Mouse (Mus musculus) neutrophil, adult 65 days (primary cell): Measurements from ENCODE around the gene Ang5. TPM values are rescaled to one million over a fixed set of nuclear protein-coding genes. Genes with fewer than 3 reads are reported as not detected.

Source experiments
- total RNA-seq: library from RNA; stranded (reverse); gene quantifications from 2 replicates; pipeline ENCODE4 v1.2.4, GENCODE M21; 2023

Ang5 gene
- not detected in 2 replicates for total RNA-seq

GRCm38 (mm10) chr14:43956769-43957168 lies at the start of gene Ang5:
Gene Ang5 (plus strand): TSS chr14:43957069.

GRCm38 (mm10) chr14:43923459-43923858 lies 33.4 kb upstream of the Ang5 start, which contains the start of gene Ear10:
Gene Ear10 (minus strand): TSS chr14:43923559.

GRCm38 (mm10) chr14:43924688-43925403 lies 32.0 kb upstream of the Ang5 start, which contains the start of gene Gm8113:
Gene Gm8113 (plus strand): TSS chr14:43925390.

GRCm38 (mm10) chr14:44002169-44002568 lies 45.3 kb downstream of the Ang5 start, which contains the start of gene Ang6:
Gene Ang6 (minus strand): TSS chr14:44002269.

Other genes starting within 250 kb of the Ang5 start
- gene Gm16506, start 229.6 kb upstream of the Ang5 start, total RNA-seq, result not detected in 2 replicates
- not detected in 2 replicates for gene Gm6526, start 209.2 kb upstream of the Ang5 start, total RNA-seq
- gene Gm8180, start 172.3 kb upstream of the Ang5 start, total RNA-seq, result not detected in 2 replicates
- 6.3 and 15.0 TPM in 2 replicates for gene Ear1, start 81.6 kb upstream of the Ang5 start, total RNA-seq
- not detected in 2 replicates for gene Ear10, start 33.5 kb upstream of the Ang5 start, total RNA-seq
- gene Gm8113, start 31.7 kb upstream of the Ang5 start, total RNA-seq, result 0.18 TPM in 1 of 2 replicates, not detected in the other
- gene Ang6, start 45.2 kb downstream of the Ang5 start, total RNA-seq, result not detected in 2 replicates
- 61.7 and 110 TPM in 2 replicates for gene Ear2, start 145.6 kb downstream of the Ang5 start, total RNA-seq
- gene Gm3327, start 166.8 kb downstream of the Ang5 start, total RNA-seq, result not detected in 2 replicates
- gene Gm8212, start 240.6 kb downstream of the Ang5 start, total RNA-seq, result not detected in 2 replicates